Mouse (Mus musculus) heart, embryonic 12.5 days (tissue): ENCODE data around the gene Mad2l2. TPM values are rescaled to one million over a fixed set of nuclear protein-coding genes. Genes with fewer than 3 reads are reported as not detected.
"Not testable (repeated sequence)": the region's sequence is repeated elsewhere in the genome, so short reads cannot be mapped to it uniquely, and the experiment has no call there.

Experiments used
- ATAC-seq: fragments of 200-750 bp; cut with Nextera tagmentation; 2 replicates; pipeline ENCODE4 v1.8.0; 2017; ENCODE audit warnings: moderate TSS enrichment, moderate library complexity; ENCODE audit not compliant: insufficient number of reproducible peaks, low FRiP score
- H3K27ac ChIP-seq: fragments of 300-500 bp; sonication (generic); 2 replicates; pipeline ENCODE4 v1.5.1; 2016; ENCODE audit warnings: mild to moderate bottlenecking, moderate library complexity; ENCODE audit not compliant: poor library complexity, severe bottlenecking
- H3K27me3 ChIP-seq: fragments of 300-500 bp; sonication (generic); replicated peaks from 2 replicates; pipeline ENCODE4 v1.6.1; 2016; ENCODE audit warnings: mild to moderate bottlenecking, moderate library complexity
- H3K36me3 ChIP-seq: fragments of 300-500 bp; sonication (generic); 2 replicates; pipeline ENCODE4 v1.6.1; 2016; ENCODE audit warnings: mild to moderate bottlenecking, moderate library complexity
- H3K4me1 ChIP-seq: fragments of 300-500 bp; sonication (generic); replicated peaks from 2 replicates; pipeline ENCODE4 v1.6.1; 2016; ENCODE audit warnings: mild to moderate bottlenecking
- H3K4me2 ChIP-seq: fragments of 300-500 bp; sonication (generic); 2 replicates; pipeline ENCODE4 v1.6.1; 2016; ENCODE audit warnings: mild to moderate bottlenecking, moderate library complexity
- H3K4me3 ChIP-seq: fragments of 300-500 bp; sonication (generic); 2 replicates; pipeline ENCODE4 v1.5.1; 2016; ENCODE audit warnings: mild to moderate bottlenecking
- H3K9ac ChIP-seq: fragments of 300-500 bp; sonication (generic); 2 replicates; pipeline ENCODE4 v1.6.1; 2016; ENCODE audit warnings: mild to moderate bottlenecking, moderate library complexity
- H3K9me3 ChIP-seq: fragments of 300-500 bp; sonication (generic); replicated peaks from 2 replicates; pipeline ENCODE4 v1.6.1; 2016; ENCODE audit warnings: mild to moderate bottlenecking, moderate library complexity
- WGBS: fragments of 180-500 bp; shearing (Covaris S2); methylation state at CpG from one replicate; pipeline ENCODE4 v1.1.7; 2016; 5-methylcytosine and 5-hydroxymethylcytosine counted together
- polyA plus RNA-seq: library from polyadenylated mRNA; unstranded; fragments of >200 nt; fragmentation: Nextera tagmentation; extraction: Ambion mirVana; gene quantifications from 2 replicates; pipeline ENCODE4 v1.2.1, GENCODE M21; 2016

The Mad2l2 gene
- polyA plus RNA-seq, 1 experiment from 2014 or later, result 39.3 TPM

DNA sequence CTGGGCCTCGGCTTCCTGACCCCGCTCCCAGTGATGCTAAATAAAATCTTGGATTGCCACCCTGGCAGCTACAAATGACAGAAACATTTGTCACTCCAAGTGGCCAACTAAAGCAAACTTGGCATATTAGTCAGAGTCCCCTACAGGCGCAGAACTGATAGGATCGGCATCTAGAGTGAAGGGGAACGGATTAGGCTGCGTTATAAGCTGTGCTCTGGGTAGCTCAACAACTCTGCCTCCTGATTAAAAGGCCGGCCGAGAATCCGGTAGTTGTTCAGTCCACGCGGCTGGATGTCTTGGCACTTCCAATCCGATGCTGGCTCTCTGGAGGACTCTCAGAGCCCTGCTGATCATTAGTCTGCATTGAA, 44.3 kb downstream of the Mad2l2 start:
- WGBS, result 8% methylated on average over 12 of the region's 12 CpGs
- Histone ChIP-seq H3K4me1 (no peaks in the 10 kb centered on the region), H3K9me3 (peaks cover 5% of the 10 kb centered on the region; the same call in 1 of the 2 replicates), H3K9ac (no peak overlapping the region), H3K36me3 (no peaks in the 10 kb centered on the region), H3K27ac (no peak overlapping the region), H3K4me3 (no peak overlapping the region), H3K27me3 (peaks cover 91% of the 10 kb centered on the region), H3K4me2 (no peak overlapping the region)
- no peak for ATAC-seq

DNA sequence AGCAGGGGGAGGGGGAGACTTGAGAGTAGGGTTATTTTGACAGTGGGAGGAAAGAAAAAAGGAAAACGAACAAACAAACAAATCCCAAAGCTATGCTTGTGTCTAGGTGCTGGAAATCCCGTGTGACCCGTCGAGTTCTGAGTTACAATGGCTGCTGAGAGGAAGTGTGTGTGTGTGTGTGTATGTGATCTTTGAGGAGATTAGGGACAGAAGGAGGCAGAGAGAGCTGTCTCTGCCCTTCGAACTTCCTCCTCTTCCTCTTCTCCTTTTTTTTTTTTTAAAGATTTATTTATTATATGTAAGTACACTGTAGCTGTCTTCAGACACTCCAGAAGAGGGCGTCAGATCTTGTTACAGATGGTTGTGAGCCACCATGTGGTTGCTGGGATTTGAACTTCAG, 46.4 kb downstream of the Mad2l2 start:
- peaks cover 80% of the 10 kb centered on the region for H3K27me3 ChIP-seq
- H3K4me2 ChIP-seq, H3K9ac ChIP-seq, H3K4me1 ChIP-seq, ATAC-seq, H3K36me3 ChIP-seq, H3K27ac ChIP-seq, H3K9me3 ChIP-seq, H3K4me3 ChIP-seq: not testable (repeated sequence)
- WGBS, result 54% methylated on average over 6 of the region's 6 CpGs

DNA sequence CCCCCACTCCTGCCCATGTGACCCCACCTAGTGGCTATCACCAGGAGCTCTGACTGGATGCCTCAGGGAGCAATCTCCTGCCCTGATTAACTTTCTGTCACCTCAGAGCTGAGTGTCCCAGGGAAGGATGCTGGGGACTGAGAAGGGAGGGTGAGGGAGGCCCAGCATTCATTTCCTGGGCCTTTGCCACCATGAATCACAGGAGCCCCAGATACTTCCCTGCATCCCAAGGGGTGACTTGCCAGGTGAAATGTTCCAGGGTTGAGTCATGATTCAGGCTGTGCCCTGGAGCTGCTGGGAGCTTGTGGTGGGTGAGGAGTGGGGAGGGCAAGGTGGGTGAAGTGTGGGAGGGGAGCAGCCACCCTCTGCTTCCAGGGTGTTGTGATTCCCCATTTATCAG, 47.5 kb downstream of the Mad2l2 start:
- Histone ChIP-seq H3K4me2 (no peak overlapping the region), H3K27me3 (peaks cover 75% of the 10 kb centered on the region), H3K27ac (no peak overlapping the region), H3K4me3 (no peak overlapping the region), H3K36me3 (no peaks in the 10 kb centered on the region), H3K9me3 (peaks cover 5% of the 10 kb centered on the region; the same call in 1 of the 2 replicates), H3K4me1 (no peaks in the 10 kb centered on the region), H3K9ac (no peak overlapping the region)
- no peak for ATAC-seq

DNA sequence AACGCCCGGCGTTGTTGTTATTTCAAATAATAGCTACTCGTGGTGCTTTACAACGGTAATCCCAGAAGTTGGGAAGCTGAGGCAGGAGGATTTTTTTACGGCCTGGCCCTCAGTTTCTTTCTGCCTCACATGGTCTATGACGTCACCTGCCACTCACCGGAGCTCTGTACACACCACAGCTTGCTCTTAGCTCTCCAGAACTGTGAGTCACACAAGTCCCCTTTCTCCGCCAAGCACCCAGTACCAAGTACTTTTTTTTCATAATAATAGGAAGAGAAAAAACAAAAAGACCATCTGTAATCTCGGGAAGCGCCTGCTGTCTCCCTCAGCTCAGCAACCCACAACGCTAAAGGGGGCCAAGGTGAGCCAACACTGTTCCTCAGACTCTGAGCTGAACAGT, 51.3 kb downstream of the Mad2l2 start:
- Histone ChIP-seq H3K9me3 (no peaks in the 10 kb centered on the region), H3K4me2 (no peak overlapping the region), H3K27me3 (peaks cover 46% of the 10 kb centered on the region), H3K36me3 (no peaks in the 10 kb centered on the region), H3K27ac (no peak overlapping the region), H3K9ac (no peak overlapping the region), H3K4me3 (no peak overlapping the region), H3K4me1 (no peaks in the 10 kb centered on the region)
- WGBS, result 84% methylated on average over 12 of the region's 12 CpGs
- ATAC-seq, result no peak

DNA sequence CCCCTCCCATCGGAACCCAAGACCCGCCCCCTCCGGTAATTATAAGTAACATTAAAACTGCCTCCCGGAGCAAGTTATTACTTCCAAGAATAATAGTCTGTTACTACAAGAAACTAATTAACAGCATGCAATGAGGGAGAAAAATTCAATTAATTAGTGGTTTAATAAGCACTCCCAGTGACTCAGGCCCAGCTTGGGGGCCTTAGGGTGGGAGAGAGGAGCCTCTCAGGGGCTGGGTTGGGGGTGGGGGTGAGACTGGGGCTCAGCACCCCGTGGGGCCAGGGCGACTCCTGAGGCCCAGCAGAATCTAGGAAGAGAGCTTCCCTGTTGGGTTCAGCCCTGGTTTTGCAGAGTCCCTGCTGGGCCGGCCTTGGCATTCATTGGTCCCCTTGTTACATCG, 52.2 kb downstream of the Mad2l2 start:
- Histone ChIP-seq H3K4me2 (no peak overlapping the region), H3K4me3 (no peak overlapping the region), H3K9ac (no peak overlapping the region), H3K36me3 (no peaks in the 10 kb centered on the region), H3K27ac (no peak overlapping the region), H3K4me1 (no peaks in the 10 kb centered on the region), H3K9me3 (no peaks in the 10 kb centered on the region), H3K27me3 (peaks cover 39% of the 10 kb centered on the region)
- WGBS, result 31% methylated on average over 8 of the region's 8 CpGs
- no peak for ATAC-seq

DNA sequence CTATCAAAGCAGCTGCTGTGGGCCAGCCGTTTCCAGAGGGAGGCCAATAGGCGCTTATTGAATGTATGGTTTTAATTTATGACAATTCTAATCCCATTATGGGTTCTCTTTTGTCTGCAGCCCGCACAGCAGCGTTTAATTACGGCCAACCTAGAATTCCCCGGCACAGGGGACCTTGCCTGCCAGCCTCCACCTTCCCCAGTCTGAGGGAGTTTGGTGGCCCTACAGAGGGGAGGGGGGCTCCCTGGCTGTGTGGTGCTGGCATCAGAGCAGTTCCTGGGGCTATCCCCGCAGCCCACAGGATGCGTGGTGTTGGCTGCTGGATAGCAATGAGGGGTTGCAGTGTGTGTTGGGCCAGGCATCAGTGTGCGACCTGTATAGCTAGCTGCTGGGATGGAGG, 54.4 kb downstream of the Mad2l2 start:
- no peaks in the 10 kb centered on the region for H3K4me1 ChIP-seq
- H3K36me3 ChIP-seq, result no peaks in the 10 kb centered on the region
- peaks cover 20% of the 10 kb centered on the region for H3K27me3 ChIP-seq
- no peak overlapping the region for H3K4me2 ChIP-seq
- no peaks in the 10 kb centered on the region for H3K9me3 ChIP-seq
- WGBS, result 67% methylated on average over 9 of the region's 9 CpGs
- no peak overlapping the region for H3K27ac ChIP-seq
- H3K4me3 ChIP-seq, result no peak overlapping the region
- H3K9ac ChIP-seq, result no peak overlapping the region
- ATAC-seq, result no peak

DNA sequence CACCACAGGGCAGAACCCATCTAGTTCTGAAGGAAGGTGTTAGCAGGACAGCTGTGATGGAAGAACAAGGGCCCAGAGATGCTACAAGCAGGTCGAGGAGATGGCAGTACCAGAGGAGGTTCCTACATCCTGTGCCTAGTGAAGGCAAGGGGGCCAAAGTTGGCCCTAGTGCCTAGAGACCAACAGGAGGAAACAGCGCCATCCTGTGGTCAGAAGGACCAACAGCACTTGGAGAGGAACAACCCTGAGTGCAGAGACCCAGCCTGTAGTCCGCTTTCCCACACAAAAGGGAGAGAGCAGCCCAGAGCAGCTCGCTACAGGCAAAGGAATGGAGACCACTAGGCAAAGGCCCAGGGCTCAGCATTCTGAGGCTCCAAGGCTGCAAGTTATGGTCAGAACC, 55.6 kb downstream of the Mad2l2 start:
- no peak overlapping the region for H3K4me3 ChIP-seq
- H3K4me2 ChIP-seq, result no peak overlapping the region
- no peak overlapping the region for H3K9ac ChIP-seq
- H3K27ac ChIP-seq, result no peak overlapping the region
- H3K36me3 ChIP-seq, result no peaks in the 10 kb centered on the region
- 61% methylated on average over 4 of the region's 4 CpGs for WGBS
- no peaks in the 10 kb centered on the region for H3K4me1 ChIP-seq
- ATAC-seq, result no peak
- H3K27me3 ChIP-seq, result peaks cover 16% of the 10 kb centered on the region
- H3K9me3 ChIP-seq, result no peaks in the 10 kb centered on the region

DNA sequence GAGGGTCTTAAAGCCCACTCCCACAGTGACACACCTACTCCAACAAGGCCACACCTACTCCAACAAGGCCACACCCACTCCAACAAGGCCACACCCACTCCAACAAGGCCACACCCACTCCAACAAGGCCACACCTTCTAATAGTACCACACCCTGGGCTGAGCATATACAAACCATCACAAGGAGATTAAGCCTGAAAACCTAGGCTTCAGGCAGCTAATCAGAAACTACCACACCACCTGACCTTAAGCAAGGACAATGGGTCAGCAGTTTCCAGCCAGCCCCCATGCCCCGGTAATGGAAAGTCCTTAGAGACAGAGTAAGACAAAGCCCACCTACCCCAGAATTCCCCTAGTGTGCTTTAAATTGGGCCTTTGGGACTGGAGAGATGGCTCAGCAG, 58.6 kb downstream of the Mad2l2 start:
- H3K4me3 ChIP-seq, ATAC-seq, H3K27me3 ChIP-seq, H3K4me2 ChIP-seq, H3K9me3 ChIP-seq, H3K4me1 ChIP-seq, H3K9ac ChIP-seq, H3K27ac ChIP-seq, H3K36me3 ChIP-seq: not testable (repeated sequence)
- WGBS, result 83% methylated on average over 1 of the region's 1 CpGs

DNA sequence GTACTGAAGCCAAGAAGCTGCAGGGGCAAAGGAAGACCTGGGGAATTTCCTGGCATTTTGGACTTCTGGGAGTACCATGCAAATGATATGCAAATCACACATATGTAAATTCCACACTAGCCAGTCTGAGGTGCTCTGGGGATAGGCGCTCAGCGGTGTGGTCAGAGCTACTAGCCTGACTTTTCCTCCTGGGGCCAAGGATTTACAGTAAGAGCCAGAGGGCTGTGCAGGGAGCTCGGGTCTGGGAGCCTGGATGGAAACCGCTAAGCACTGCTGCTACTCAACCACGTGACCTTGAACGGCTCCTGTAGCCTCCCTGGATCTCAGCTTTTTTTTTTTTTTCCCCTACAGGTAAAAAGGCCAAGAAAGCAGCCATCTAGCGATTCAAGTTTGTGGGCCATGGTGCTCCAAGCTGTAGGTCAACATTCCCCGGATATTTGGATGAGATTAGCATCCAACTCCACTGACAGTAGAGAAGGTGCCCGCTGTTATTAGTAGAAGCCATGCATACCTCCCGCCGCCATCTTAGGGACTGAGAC, 62.6 kb downstream of the Mad2l2 start:
- ATAC-seq, result no peak
- no peaks in the 10 kb centered on the region for H3K9me3 ChIP-seq
- 25% methylated on average over 11 of the region's 11 CpGs for WGBS

DNA sequence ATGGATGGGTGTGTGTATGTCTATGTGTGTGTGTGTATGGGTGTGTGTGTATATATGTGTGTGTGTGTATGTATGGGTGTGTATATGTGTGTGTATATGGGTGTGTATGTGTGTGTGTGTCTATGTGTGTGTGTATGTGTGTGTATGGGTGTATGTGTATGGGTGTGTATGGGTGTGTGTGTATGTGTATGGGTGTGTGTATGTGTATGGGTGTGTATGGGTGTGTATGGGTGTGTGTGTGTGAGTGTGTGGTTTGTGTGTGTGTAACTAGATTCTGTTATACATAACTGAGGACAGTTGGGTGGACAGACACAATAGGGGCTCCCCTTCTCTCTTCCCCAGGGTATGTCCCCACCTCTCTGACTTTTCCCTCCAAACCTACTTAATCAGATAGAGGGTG, 64.2 kb downstream of the Mad2l2 start:
- no peaks in the 10 kb centered on the region for H3K4me1 ChIP-seq
- ATAC-seq, result no peak
- no peaks in the 10 kb centered on the region for H3K9me3 ChIP-seq
- no peak overlapping the region for H3K9ac ChIP-seq
- H3K27me3 ChIP-seq, result peaks cover 12% of the 10 kb centered on the region
- H3K36me3 ChIP-seq, result no peaks in the 10 kb centered on the region
- no peak overlapping the region for H3K4me3 ChIP-seq
- H3K27ac ChIP-seq, result no peak overlapping the region
- H3K4me2 ChIP-seq, result no peak overlapping the region

More for the DNA sequence above, 62.6 kb downstream of the Mad2l2 start:
- 0 out of 2 replicates have a peak overlapping the region, but pooled peaks have one; percentile 13 for H3K4me2 ChIP-seq
- H3K27ac ChIP-seq, result no peak overlapping the region
- H3K4me1 ChIP-seq, result no peaks in the 10 kb centered on the region
- H3K9ac ChIP-seq, result no peak overlapping the region
- no peaks in the 10 kb centered on the region for H3K36me3 ChIP-seq
- H3K27me3 ChIP-seq, result peaks cover 3% of the 10 kb centered on the region; the same call in 1 of the 2 replicates
- H3K4me3 ChIP-seq, result no peak overlapping the region
